Mouse (Mus musculus) forebrain, embryonic 11.5 days (tissue): ENCODE data around the gene Cfap221. TPM values are rescaled to one million over a fixed set of nuclear protein-coding genes. Genes with fewer than 3 reads are reported as not detected.

Experiments
- ATAC-seq: fragments of 200-750 bp; cut with Nextera tagmentation; replicated peaks from 2 replicates; pipeline ENCODE4 v1.8.0; 2017; ENCODE audit warnings: moderate TSS enrichment; ENCODE audit not compliant: low FRiP score
- DNase-seq: peaks from one replicate; pipeline ENCODE4 v3.0.0-alpha.2; 2017; ENCODE audit warnings: low spot score
- H3K27ac ChIP-seq: fragments of 300-500 bp; sonication (generic); 2 replicates; pipeline ENCODE4 v1.5.1; 2014; ENCODE audit warnings: low read depth, low read length
- H3K27me3 ChIP-seq: fragments of 300-500 bp; sonication (generic); 2 replicates; pipeline ENCODE4 v1.6.1; 2014; ENCODE audit warnings: mild to moderate bottlenecking, low read length, mixed read lengths; ENCODE audit not compliant: control insufficient read depth, insufficient read depth
- H3K36me3 ChIP-seq: fragments of 300-500 bp; sonication (generic); 2 replicates; pipeline ENCODE4 v1.6.1; 2014; ENCODE audit warnings: mild to moderate bottlenecking, low read length, moderate library complexity, mixed read lengths; ENCODE audit not compliant: control insufficient read depth, insufficient read depth
- H3K4me1 ChIP-seq: fragments of 300-500 bp; sonication (generic); replicated peaks from 2 replicates; pipeline ENCODE4 v1.6.1; 2014; ENCODE audit warnings: low read length, mixed read lengths; ENCODE audit not compliant: control insufficient read depth, insufficient read depth
- H3K4me2 ChIP-seq: fragments of 300-500 bp; sonication (generic); 2 replicates; pipeline ENCODE4 v1.6.1; 2014; ENCODE audit warnings: low read depth, mild to moderate bottlenecking, low read length, moderate library complexity, mixed read lengths; ENCODE audit not compliant: severe bottlenecking
- H3K4me3 ChIP-seq: fragments of 300-500 bp; sonication (generic); 2 replicates; pipeline ENCODE4 v1.5.1; 2014; ENCODE audit warnings: low read depth, low read length
- H3K9ac ChIP-seq: fragments of 300-500 bp; sonication (generic); 2 replicates; pipeline ENCODE4 v1.6.1; 2014; ENCODE audit warnings: low read length
- H3K9me3 ChIP-seq: fragments of 300-500 bp; sonication (generic); 2 replicates; pipeline ENCODE4 v1.6.1; 2016; ENCODE audit warnings: low read length, mixed read lengths; ENCODE audit not compliant: control insufficient read depth
- whole genome bisulfite sequencing: fragments of 180-500 bp; shearing (Covaris S2); extraction: QIAGEN DNeasy Blood & Tissue Kit; methylation state at CpG from one replicate; pipeline ENCODE4 v1.1.7; 2014; 5-methylcytosine and 5-hydroxymethylcytosine counted together
- polyA plus RNA-seq: library from polyadenylated mRNA; unstranded; fragments of >200 nt; fragmentation: Nextera tagmentation; extraction: Ambion mirVana; gene quantifications from 2 replicates; pipeline ENCODE4 v1.2.1, GENCODE M21; 2014

Cfap221 gene
- polyA plus RNA-seq, 1 experiment from 2014 or later: 0.21 TPM

DNA sequence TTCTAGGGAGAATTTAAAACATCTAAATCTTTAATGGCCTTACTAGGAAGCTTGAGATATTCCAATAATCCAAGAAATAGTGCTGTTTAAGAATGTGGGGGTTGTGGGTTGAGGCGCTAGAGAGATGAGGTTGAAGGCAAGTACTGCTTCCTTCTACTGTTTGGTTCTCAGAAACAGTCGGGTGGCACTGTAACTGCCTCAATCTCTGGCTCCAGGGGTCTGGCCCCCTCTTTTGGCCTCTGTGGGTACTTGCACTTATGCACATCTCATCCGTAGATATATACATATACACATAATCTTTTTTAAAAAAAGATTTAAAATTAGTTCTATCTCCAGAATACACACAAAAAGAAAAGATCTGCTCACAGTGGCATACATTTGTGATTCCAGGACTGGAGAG lies 21.9 kb upstream of the Cfap221 start:
- Histone ChIP-seq H3K36me3 (no peaks in the 10 kb centered on the region), H3K9me3 (no peaks in the 10 kb centered on the region), H3K9ac (no peak overlapping the region), H3K27me3 (no peaks in the 10 kb centered on the region), H3K4me2 (no peak overlapping the region), H3K4me3 (no peak overlapping the region), H3K4me1 (no peaks in the 10 kb centered on the region), H3K27ac (no peak overlapping the region)
- DNase-seq: no peak
- WGBS: 42% methylated on average over 3 of the region's 3 CpGs
- ATAC-seq: peak; percentile 39; the same call in 1 of the 2 replicates

GRCm38 (mm10) chr1:120016240-120016639 lies 19.2 kb upstream of the Cfap221 start:
- Histone ChIP-seq H3K27ac (no peak overlapping the region), H3K9me3 (no peaks in the 10 kb centered on the region), H3K9ac (no peak overlapping the region), H3K4me2 (no peak overlapping the region), H3K36me3 (no peaks in the 10 kb centered on the region), H3K4me3 (no peak overlapping the region), H3K27me3 (no peaks in the 10 kb centered on the region), H3K4me1 (no peaks in the 10 kb centered on the region)
- no peak for ATAC-seq
- no peak for DNase-seq
- 82% methylated on average over 2 of the region's 2 CpGs for WGBS

DNA sequence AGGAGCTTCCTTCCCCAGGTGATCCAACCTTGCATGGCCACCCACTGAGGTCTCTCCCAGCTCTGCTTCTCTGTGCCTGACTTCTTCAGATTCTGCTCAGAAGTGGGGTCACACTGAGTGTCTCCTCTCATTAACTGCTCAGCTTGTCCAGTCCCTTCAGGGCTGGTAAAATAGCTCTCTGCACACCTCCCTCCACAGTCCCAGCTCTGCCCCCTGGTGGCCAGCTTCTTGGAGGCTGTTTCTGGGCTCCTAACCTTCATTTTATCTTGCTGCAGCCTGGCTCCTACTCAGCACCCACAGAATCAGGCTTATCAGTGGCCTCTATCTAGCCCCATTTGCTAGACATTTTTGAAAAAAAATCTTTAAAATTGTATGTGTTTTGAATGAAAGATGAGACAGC lies 16.1 kb upstream of the Cfap221 start:
- peak; percentile 43; the same call in 1 of the 2 replicates for ATAC-seq
- H3K4me2 ChIP-seq: no peak overlapping the region
- peak; percentile 84 for DNase-seq

GRCm38 (mm10) chr1:120012638-120013037 lies 15.6 kb upstream of the Cfap221 start:
- DNase-seq: no peak
- H3K9ac ChIP-seq: no peak overlapping the region
- no peaks in the 10 kb centered on the region for H3K9me3 ChIP-seq
- H3K4me3 ChIP-seq: no peak overlapping the region
- 85% methylated on average over 12 of the region's 12 CpGs for WGBS
- peaks cover 7% of the 10 kb centered on the region for H3K27me3 ChIP-seq
- no peak overlapping the region for H3K4me2 ChIP-seq
- H3K36me3 ChIP-seq: no peaks in the 10 kb centered on the region
- no peak for ATAC-seq
- 0 out of 2 replicates have a peak, but pooled peaks cover 2% of the 10 kb centered on the region for H3K4me1 ChIP-seq
- no peak overlapping the region for H3K27ac ChIP-seq

More for the DNA sequence above, 16.1 kb upstream of the Cfap221 start:
- Histone ChIP-seq H3K9me3 (no peaks in the 10 kb centered on the region), H3K4me1 (no peaks in the 10 kb centered on the region), H3K27me3 (peaks cover 3% of the 10 kb centered on the region), H3K27ac (no peak overlapping the region), H3K4me3 (no peak overlapping the region), H3K9ac (no peak overlapping the region), H3K36me3 (no peaks in the 10 kb centered on the region)

DNA sequence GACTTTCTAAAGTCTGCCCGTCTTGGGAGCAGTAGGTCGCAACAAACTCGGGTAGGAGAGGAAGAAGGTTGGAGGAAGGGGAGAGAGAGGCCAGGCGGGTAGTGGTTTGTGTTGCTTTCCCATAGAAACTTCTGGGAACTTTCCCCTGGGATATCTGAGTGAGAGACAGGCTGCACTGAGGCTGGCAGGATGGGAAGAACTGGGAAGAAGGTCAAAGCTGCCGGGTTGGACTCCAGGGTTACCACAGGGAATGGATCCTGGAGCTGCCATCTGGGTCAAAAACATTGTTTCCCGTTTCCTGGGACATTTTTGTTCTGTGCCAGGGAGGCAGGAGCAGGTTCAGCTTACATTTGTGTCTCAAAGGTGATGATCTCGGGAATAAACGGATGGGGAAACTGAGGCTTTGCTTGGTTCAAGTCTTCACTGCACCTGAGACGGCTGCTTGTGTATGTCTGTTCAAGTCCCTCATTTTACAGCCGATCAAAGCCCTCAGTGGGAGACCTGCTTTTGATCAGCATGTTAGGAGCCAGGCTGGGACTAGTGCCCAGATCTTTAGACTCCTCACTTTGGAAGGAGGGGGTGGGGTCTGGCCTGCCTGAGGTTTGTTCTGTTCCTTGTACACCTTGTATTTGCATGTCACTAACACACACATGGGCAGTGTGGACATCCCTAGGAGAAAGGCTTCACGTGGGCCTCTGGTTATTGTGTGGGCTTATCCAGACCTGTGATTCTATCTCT lies 11.0 kb upstream of the Cfap221 start:
- DNase-seq: no peak
- no peaks in the 10 kb centered on the region for H3K36me3 ChIP-seq
- H3K9me3 ChIP-seq: no peaks in the 10 kb centered on the region
- no peak overlapping the region for H3K4me3 ChIP-seq
- peaks cover 7% of the 10 kb centered on the region for H3K27me3 ChIP-seq
- peak overlapping the region; percentile 58; the same call in 1 of the 2 replicates for H3K9ac ChIP-seq
- WGBS: 21% methylated on average over 11 of the region's 11 CpGs
- no peak overlapping the region for H3K27ac ChIP-seq
- ATAC-seq: no peak
- H3K4me2 ChIP-seq: peak overlapping the region; percentile 70
- 0 out of 2 replicates have a peak, but pooled peaks cover 5% of the 10 kb centered on the region for H3K4me1 ChIP-seq

- H3K4me2 ChIP-seq: peak within 1 kb of the TSS; percentile 70
- H3K9me3 ChIP-seq: no peaks in the 10 kb centered on the region
- ATAC-seq (peak; percentile 81), DNase-seq (peak; percentile 72)
- peaks cover 7% of the 10 kb centered on the region for H3K27me3 ChIP-seq
- WGBS: 1% methylated on average over 38 of the region's 39 CpGs
- H3K9ac ChIP-seq: peak within 1 kb of the TSS; percentile 58
- H3K4me3 ChIP-seq: peak within 1 kb of the TSS; percentile 41
- H3K27ac ChIP-seq: no peak within 1 kb of the TSS
- no peaks in the 10 kb centered on the region for H3K36me3 ChIP-seq
- 0 out of 2 replicates have a peak, but pooled peaks cover 5% of the 10 kb centered on the region for H3K4me1 ChIP-seq
Measured at GRCm38 (mm10) chr1:120006844-120007790, 10.1 kb upstream of the Cfap221 start, which contains the start of gene Sctr. Gene Sctr (plus strand): TSS chr1:120006894.

GRCm38 (mm10) chr1:119997644-119998043 lies 610 bp upstream of the Cfap221 start:
- Histone ChIP-seq H3K9ac (no peak overlapping the region), H3K9me3 (no peaks in the 10 kb centered on the region), H3K4me1 (no peaks in the 10 kb centered on the region), H3K27me3 (no peaks in the 10 kb centered on the region), H3K4me2 (peak overlapping the region; percentile 71; the same call in 1 of the 2 replicates), H3K27ac (no peak overlapping the region), H3K4me3 (peak overlapping the region; percentile 40), H3K36me3 (no peaks in the 10 kb centered on the region)
- peak; percentile 42; the same call in 1 of the 2 replicates for ATAC-seq
- DNase-seq: no peak
- 33% methylated on average over 5 of the region's 5 CpGs for WGBS

DNA sequence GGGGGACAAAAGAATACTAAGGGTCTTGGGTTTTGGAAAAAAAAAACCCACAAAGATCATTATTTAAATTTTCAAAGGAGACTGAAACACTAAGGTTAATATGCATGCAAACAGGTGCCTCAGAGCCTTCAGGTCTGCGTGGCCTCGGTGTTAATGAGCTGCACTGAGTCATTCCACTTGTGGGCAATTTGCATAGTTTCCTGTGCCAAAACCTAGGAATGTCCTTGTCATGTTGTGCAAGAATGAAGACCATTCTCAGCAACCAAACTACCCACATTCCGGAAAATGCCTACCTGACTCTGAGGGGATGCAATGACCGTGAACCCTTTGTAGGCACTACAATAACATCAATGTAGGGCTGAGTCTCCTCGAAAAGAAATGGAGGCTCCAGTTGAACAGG lies 10.5 kb downstream of the Cfap221 start:
- Histone ChIP-seq H3K36me3 (no peaks in the 10 kb centered on the region), H3K4me2 (no peak overlapping the region), H3K27me3 (no peaks in the 10 kb centered on the region), H3K9ac (no peak overlapping the region), H3K27ac (no peak overlapping the region), H3K4me1 (no peaks in the 10 kb centered on the region), H3K4me3 (no peak overlapping the region), H3K9me3 (no peaks in the 10 kb centered on the region)
- ATAC-seq: no peak
- WGBS: 90% methylated on average over 5 of the region's 5 CpGs
- DNase-seq: no peak
